Mouse (Mus musculus) lung, adult 18-20 months (tissue): ENCODE data around the gene Gtf2h5.

Experiments
- DNase-seq, 2 experiments: peaks; one replicate each; pipeline ENCODE4 v3.0.0; 2022; ENCODE audit warnings: mixed read lengths in 2 of 2

Gtf2h5 gene

GRCm38 (mm10) chr17:6079287-6080122, at the start of gene Gtf2h5, which contains the start of gene Serac1:
Gene Gtf2h5 (plus strand): TSS chr17:6079786.
Gene Serac1 (minus strand): TSS chr17:6079741.
- peak; percentile 97 to 98 for DNase-seq

GRCm38 (mm10) chr17:6035661-6036060, 43.9 kb upstream of the Gtf2h5 start:
- no peak for DNase-seq

- DNase-seq, result no peak
These were observed 43.1 kb upstream of the Gtf2h5 start for GRCm38 (mm10) chr17:6036458-6036857.

GRCm38 (mm10) chr17:6036872-6037271, 42.7 kb upstream of the Gtf2h5 start:
- no peak for DNase-seq

- no peak for DNase-seq
These were observed 42.1 kb upstream of the Gtf2h5 start for GRCm38 (mm10) chr17:6037507-6037906.

- DNase-seq, result no peak
These were observed 26.8 kb upstream of the Gtf2h5 start for GRCm38 (mm10) chr17:6052801-6053200.

- DNase-seq, result peak; percentile 34 to 46
These were observed 24.6 kb upstream of the Gtf2h5 start for GRCm38 (mm10) chr17:6054934-6055355.

- DNase-seq, result no peak
These were observed 16.8 kb upstream of the Gtf2h5 start for GRCm38 (mm10) chr17:6062793-6063192.

GRCm38 (mm10) chr17:6063532-6063931, 16.1 kb upstream of the Gtf2h5 start:
- DNase-seq, result no peak

- DNase-seq, result no peak
These were observed 13.6 kb upstream of the Gtf2h5 start for GRCm38 (mm10) chr17:6066021-6066420.

- DNase-seq, result no peak
These were observed 12.0 kb upstream of the Gtf2h5 start for GRCm38 (mm10) chr17:6067613-6068012.

- DNase-seq, result no peak
These were observed 9.7 kb upstream of the Gtf2h5 start for GRCm38 (mm10) chr17:6069866-6070265.

- DNase-seq, result no peak
These were observed 6.2 kb upstream of the Gtf2h5 start for GRCm38 (mm10) chr17:6073405-6073804.

- DNase-seq, result no peak
These were observed 3.8 kb downstream of the Gtf2h5 start for GRCm38 (mm10) chr17:6083323-6083890.

GRCm38 (mm10) chr17:6091604-6092003, 12.0 kb downstream of the Gtf2h5 start:
- DNase-seq, result no peak

- DNase-seq, result no peak
These were observed 16.0 kb downstream of the Gtf2h5 start for GRCm38 (mm10) chr17:6095579-6095978.

- DNase-seq, result peak; percentile 33 to 54
These were observed 18.3 kb downstream of the Gtf2h5 start for GRCm38 (mm10) chr17:6097884-6098283.

- no peak for DNase-seq
These were observed 22.7 kb downstream of the Gtf2h5 start for GRCm38 (mm10) chr17:6102287-6102686.

GRCm38 (mm10) chr17:6103566-6103965, 24.0 kb downstream of the Gtf2h5 start:
- no peak for DNase-seq

- peak; percentile 84 to 87 for DNase-seq
These were observed 26.9 kb downstream of the Gtf2h5 start, which contains the start of gene Tulp4 for GRCm38 (mm10) chr17:6106361-6107014. Gene Tulp4 (plus strand): TSS chr17:6106437.

- peak; percentile 62 to 64 for DNase-seq
These were observed 27.5 kb downstream of the Gtf2h5 start for GRCm38 (mm10) chr17:6107015-6107601.

- DNase-seq, result no peak
These were observed 28.6 kb downstream of the Gtf2h5 start for GRCm38 (mm10) chr17:6108175-6108574.

- DNase-seq, result no peak
These were observed 31.4 kb downstream of the Gtf2h5 start for GRCm38 (mm10) chr17:6110956-6111355.
